Comparison of ENCODE assay signal across 27 mouse cellular contexts in genomic region chr14:20205747-20206146, GRCm38 (mm10). TPM values are rescaled to one million over a fixed set of nuclear protein-coding genes. Genes with fewer than 3 reads are reported as not detected.
DNase-seq lines count a peak whose midpoint lies in the region; ATAC-seq and TF ChIP-seq lines count a peak whose summit lies in the region.
"Had no signal": no experiment of that assay in that cellular context is flagged by ENCODE, and none has a peak within 500 bp of the region (broad histone marks: within the 10 kb centered on the region; RNA-seq: fewer than 3 reads in every experiment).

No protein-coding gene starts in this region.

- no peaks in the 10 kb centered on the region for H3K9me3 ChIP-seq in liver, embryonic 12.5 days (replicated peaks)
- no peaks in the 10 kb centered on the region for H3K9me3 ChIP-seq in lung, postnatal 0 days (ENCODE audit: low read length)
- no peaks in the 10 kb centered on the region for H3K9me3 ChIP-seq in midbrain, embryonic 11.5 days (ENCODE audit: control insufficient read depth, low read length)
- no peaks in the 10 kb centered on the region for H3K9me3 ChIP-seq in midbrain, embryonic 10.5 days (replicated peaks)
- H3K9me3 ChIP-seq: embryonic facial prominence, embryonic 12.5 days; embryonic facial prominence, embryonic 15.5 days; heart, embryonic 12.5 days; heart, embryonic 15.5 days; hindbrain, embryonic 10.5 days; hindbrain, embryonic 13.5 days had no signal

- no peaks in the 10 kb centered on the region for H3K79me2 ChIP-seq in liver, adult 2 months (ENCODE audit: control insufficient read depth, insufficient read depth, low read length)

- peak; percentile 86 for DNase-seq in liver, adult 2 months (ENCODE audit: extremely low read depth, low read depth, low spot score)
- peak; percentile 29 for DNase-seq in lung, postnatal 0 days (ENCODE audit: low spot score)
- DNase-seq in lung, postnatal 14 days: no peak
- DNase-seq in midbrain, embryonic 11.5 days (ENCODE audit: low spot score, missing footprints): peak; percentile 12
- DNase-seq in midbrain, embryonic 10.5 days (ENCODE audit: low spot score): no peak
- DNase-seq: adrenal gland, postnatal 10 days; adrenal gland, postnatal 36 days; B cell, adult 2 months; cerebellum, adult 18-20 months; cerebellum, adult 9-10 months; cerebellum, postnatal 14 days; gastrocnemius, postnatal 25 days; heart, adult 18-20 months; heart, postnatal 10 days; heart, postnatal 36 days had no signal

- 0 out of 2 replicates have a peak overlapping the region, but pooled peaks have one; percentile 51 for H3K27ac ChIP-seq in liver, adult 2 months (replicated peaks; ENCODE audit: insufficient read depth, low read depth, low read length)
- H3K27ac ChIP-seq in liver, embryonic 12.5 days: no peak overlapping the region
- no peak overlapping the region for H3K27ac ChIP-seq in lung, postnatal 0 days (ENCODE audit: low read length)
- no peak overlapping the region for H3K27ac ChIP-seq in midbrain, embryonic 11.5 days (ENCODE audit: low read depth, low read length)
- H3K27ac ChIP-seq in midbrain, embryonic 10.5 days (replicated peaks): no peak overlapping the region
- H3K27ac ChIP-seq: embryonic facial prominence, embryonic 12.5 days; embryonic facial prominence, embryonic 15.5 days; heart, embryonic 15.5 days; hindbrain, embryonic 10.5 days; hindbrain, embryonic 13.5 days had no signal

- H3K4me2 ChIP-seq in liver, embryonic 12.5 days: no peak overlapping the region
- H3K4me2 ChIP-seq in lung, postnatal 0 days (replicated peaks; ENCODE audit: low read depth, low read length): no peak overlapping the region
- no peak overlapping the region for H3K4me2 ChIP-seq in midbrain, embryonic 11.5 days
- H3K4me2 ChIP-seq: embryonic facial prominence, embryonic 12.5 days; embryonic facial prominence, embryonic 15.5 days; heart, embryonic 12.5 days; heart, embryonic 15.5 days; hindbrain, embryonic 13.5 days had no signal

- ATAC-seq in liver, embryonic 12.5 days: no peak
- ATAC-seq in lung, postnatal 0 days: no peak
- no peak for ATAC-seq in midbrain, embryonic 11.5 days (ENCODE audit: low FRiP score)
- ATAC-seq: forebrain, embryonic 14.5 days; hindbrain, embryonic 16.5 days; Patski had no signal

- H3K27me3 ChIP-seq in liver, adult 2 months (ENCODE audit: control insufficient read depth, insufficient read depth, low read length): no peaks in the 10 kb centered on the region
- no peaks in the 10 kb centered on the region for H3K27me3 ChIP-seq in liver, embryonic 12.5 days (replicated peaks)
- H3K27me3 ChIP-seq in lung, postnatal 0 days (replicated peaks; ENCODE audit: insufficient read depth, low read length): no peaks in the 10 kb centered on the region
- no peaks in the 10 kb centered on the region for H3K27me3 ChIP-seq in midbrain, embryonic 11.5 days (ENCODE audit: control insufficient read depth, insufficient read depth, low read length)
- peaks cover 33% of the 10 kb centered on the region for H3K27me3 ChIP-seq in midbrain, embryonic 10.5 days (ENCODE audit: low read depth, poor library complexity, severe bottlenecking)
- H3K27me3 ChIP-seq: CH12.LX; embryonic facial prominence, embryonic 12.5 days; embryonic facial prominence, embryonic 15.5 days; heart, embryonic 12.5 days; heart, embryonic 15.5 days; hindbrain, embryonic 13.5 days; Patski had no signal

- no peak for TF ChIP-seq CTCF in liver, adult 2 months (IDR thresholded peaks at IDR 0.05; ENCODE audit: low read depth, low read length)
- no peak for TF ChIP-seq CTCF in lung, postnatal 0 days (IDR thresholded peaks at IDR 0.05)

- H3K4me3 ChIP-seq in liver, adult 2 months (ENCODE audit: insufficient read depth, low read depth, low read length): no peak overlapping the region
- no peak overlapping the region for H3K4me3 ChIP-seq in liver, embryonic 12.5 days
- no peak overlapping the region for H3K4me3 ChIP-seq in lung, postnatal 0 days (ENCODE audit: low read depth, low read length)
- no peak overlapping the region for H3K4me3 ChIP-seq in midbrain, embryonic 11.5 days (ENCODE audit: low read depth, low read length)
- H3K4me3 ChIP-seq in midbrain, embryonic 10.5 days: no peak overlapping the region
- H3K4me3 ChIP-seq: embryonic facial prominence, embryonic 12.5 days; embryonic facial prominence, embryonic 15.5 days; heart, embryonic 12.5 days; heart, embryonic 15.5 days; hindbrain, embryonic 10.5 days; hindbrain, embryonic 13.5 days had no signal

- 20% methylated on average over 4 of the region's 4 CpGs for WGBS in liver, adult 2 months
- WGBS in liver, embryonic 12.5 days (ENCODE audit: insufficient replicate concordance): 54% methylated on average over 4 of the region's 4 CpGs
- WGBS in lung, postnatal 0 days: 40% methylated on average over 4 of the region's 4 CpGs
- 91% methylated on average over 4 of the region's 4 CpGs for WGBS in midbrain, embryonic 11.5 days
- WGBS in midbrain, embryonic 10.5 days: 87% methylated on average over 4 of the region's 4 CpGs

- H3K4me1 ChIP-seq in liver, adult 2 months (ENCODE audit: control insufficient read depth, insufficient read depth, low read length): peaks cover 12% of the 10 kb centered on the region
- H3K4me1 ChIP-seq in liver, embryonic 12.5 days: peaks cover 21% of the 10 kb centered on the region
- no peaks in the 10 kb centered on the region for H3K4me1 ChIP-seq in lung, postnatal 0 days (ENCODE audit: insufficient read depth, low read depth, low read length)
- H3K4me1 ChIP-seq in midbrain, embryonic 11.5 days (ENCODE audit: control insufficient read depth, insufficient read depth, low read length): peaks cover 6% of the 10 kb centered on the region
- peaks cover 23% of the 10 kb centered on the region for H3K4me1 ChIP-seq in midbrain, embryonic 10.5 days
- H3K4me1 ChIP-seq: embryonic facial prominence, embryonic 12.5 days; embryonic facial prominence, embryonic 15.5 days had no signal

- TF ChIP-seq EP300 in lung, postnatal 0 days (IDR thresholded peaks at IDR 0.05): no peak

- no peaks in the 10 kb centered on the region for H3K36me3 ChIP-seq in liver, adult 2 months (ENCODE audit: control insufficient read depth, insufficient read depth, low read length)
- H3K36me3 ChIP-seq in liver, embryonic 12.5 days: no peaks in the 10 kb centered on the region
- no peaks in the 10 kb centered on the region for H3K36me3 ChIP-seq in lung, postnatal 0 days (ENCODE audit: insufficient read depth, low read length)
- H3K36me3 ChIP-seq in midbrain, embryonic 11.5 days (ENCODE audit: control insufficient read depth, insufficient read depth, low read length): no peaks in the 10 kb centered on the region
- no peaks in the 10 kb centered on the region for H3K36me3 ChIP-seq in midbrain, embryonic 10.5 days
- H3K36me3 ChIP-seq: embryonic facial prominence, embryonic 12.5 days; embryonic facial prominence, embryonic 15.5 days; G1E; heart, embryonic 12.5 days; heart, embryonic 15.5 days; hindbrain, embryonic 10.5 days; hindbrain, embryonic 13.5 days had no signal

- H3K9ac ChIP-seq in liver, adult 2 months (ENCODE audit: low read depth, low read length): no peak overlapping the region
- no peak overlapping the region for H3K9ac ChIP-seq in liver, embryonic 12.5 days
- H3K9ac ChIP-seq in lung, postnatal 0 days (replicated peaks; ENCODE audit: low read depth): no peak overlapping the region
- H3K9ac ChIP-seq in midbrain, embryonic 11.5 days (ENCODE audit: low read length): no peak overlapping the region
- H3K9ac ChIP-seq: embryonic facial prominence, embryonic 12.5 days; embryonic facial prominence, embryonic 15.5 days; heart, embryonic 12.5 days; heart, embryonic 15.5 days; hindbrain, embryonic 13.5 days had no signal

- no peak for TF ChIP-seq POLR2A in liver, adult 2 months (IDR thresholded peaks at IDR 0.05; ENCODE audit: extremely low read depth, insufficient read depth, low read length)

RNA-seq across cellular contexts. Expression of gene Kcnk5, which starts 24.1 kb away (rescaled TPM):
- total RNA-seq in liver, adult 2 months (2014; rRNA removed): 17.5 and 25.6 TPM in 2 replicates
- polyA plus RNA-seq in liver, adult 2 months (2012; rRNA removed): 10.3 and 13.8 TPM in 2 replicates
- polyA plus RNA-seq in liver, embryonic 12.5 days (2016; fragmentation: Nextera tagmentation; extraction: Ambion mirVana): 8.6 and 8.9 TPM in 2 replicates
- polyA plus RNA-seq in lung, postnatal 0 days (2015; fragmentation: Nextera tagmentation; extraction: Ambion mirVana): 4.5 and 5.2 TPM in 2 replicates
- 4.5 and 6.6 TPM in 2 replicates for polyA plus RNA-seq in midbrain, embryonic 11.5 days (2014; fragmentation: Nextera tagmentation; extraction: Ambion mirVana)
- 10.2 TPM in 2 replicates for polyA plus RNA-seq in midbrain, embryonic 10.5 days (2016; fragmentation: Nextera tagmentation; extraction: Ambion mirVana)

Comparison
In these comparisons a context has a peak if more than half of its experiments do, and no peak if none do; other contexts are left out.
1. DNase-seq: peak in liver, adult 2 months (single experiment), lung, postnatal 0 days (single experiment) and midbrain, embryonic 11.5 days (single experiment); none in lung, postnatal 14 days (single experiment) and midbrain, embryonic 10.5 days (single experiment).